In the genomic region with DNA sequence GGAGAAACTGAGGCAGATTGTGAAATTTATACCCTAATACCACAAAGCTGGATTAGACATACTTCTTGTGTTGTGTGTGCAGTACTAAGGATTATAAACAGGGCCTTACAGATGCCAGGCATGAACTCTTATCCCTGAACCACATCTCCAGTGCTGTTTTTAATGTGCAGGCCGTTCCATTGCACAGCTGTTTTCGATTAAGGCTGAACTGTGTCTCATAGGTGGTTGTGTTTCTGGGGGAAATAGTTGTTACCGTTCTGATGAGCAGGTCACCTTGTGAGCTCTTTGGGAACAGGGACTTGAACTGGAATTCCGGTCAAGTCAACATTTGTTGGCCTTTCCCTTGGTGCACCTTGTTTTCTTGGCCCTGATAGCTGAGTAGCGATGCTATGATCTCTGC, we compare ENCODE assay signal across 16 mouse cellular contexts. TPM values are rescaled to one million over a fixed set of nuclear protein-coding genes. Genes with fewer than 3 reads are reported as not detected.
"Had no signal": no experiment of that assay in that cellular context is flagged by ENCODE, and none has a peak within 500 bp of the region (broad histone marks: within the 10 kb centered on the region; RNA-seq: fewer than 3 reads in every experiment).

No protein-coding gene starts in this region.

- H3K4me2 ChIP-seq: limb, embryonic 15.5 days; liver, embryonic 12.5 days; lung, embryonic 15.5 days; midbrain, embryonic 12.5 days; neural tube, embryonic 13.5 days had no signal

- H3K27me3 ChIP-seq: limb, embryonic 15.5 days; liver, embryonic 12.5 days; lung, embryonic 15.5 days; midbrain, embryonic 12.5 days; neural tube, embryonic 13.5 days had no signal

- DNase-seq: kidney, adult 8-10 months; kidney, postnatal 10 days; lung, postnatal 14 days; retina, postnatal 1 day; right cerebral cortex, postnatal 14 days; thymus, postnatal 36 days had no signal

- H3K4me1 ChIP-seq: liver, embryonic 12.5 days; megakaryocyte, embryonic 14.5 days had no signal

- H3K27ac ChIP-seq: left cerebral cortex, adult 2 months; limb, embryonic 15.5 days; liver, embryonic 12.5 days; lung, embryonic 15.5 days; macrophage; midbrain, embryonic 12.5 days; neural tube, embryonic 13.5 days had no signal

- ATAC-seq: intestine, postnatal 0 days; liver, embryonic 12.5 days; midbrain, embryonic 16.5 days had no signal

- H3K36me3 ChIP-seq: limb, embryonic 15.5 days; liver, embryonic 12.5 days; lung, embryonic 15.5 days; midbrain, embryonic 12.5 days; neural tube, embryonic 13.5 days had no signal

- H3K9me3 ChIP-seq: limb, embryonic 15.5 days; liver, embryonic 12.5 days; lung, embryonic 15.5 days; midbrain, embryonic 12.5 days; neural tube, embryonic 13.5 days had no signal

- H3K4me3 ChIP-seq: left cerebral cortex, adult 2 months; limb, embryonic 15.5 days; liver, embryonic 12.5 days; lung, embryonic 15.5 days; megakaryocyte, embryonic 14.5 days; midbrain, embryonic 12.5 days; neural tube, embryonic 13.5 days had no signal

- H3K9ac ChIP-seq: limb, embryonic 15.5 days; liver, embryonic 12.5 days; lung, embryonic 15.5 days; midbrain, embryonic 12.5 days; neural tube, embryonic 13.5 days had no signal

RNA-seq across cellular contexts. Expression of a gene that starts 38.5 kb away (rescaled TPM):
- polyA plus RNA-seq: macrophage had no signal
